Mouse (Mus musculus) E14TG2a.4 (cell line): ENCODE measurements around the gene Gba.

ENCODE experiments used
- CTCF ChIP-seq: conservative IDR thresholded peaks from 2 replicates; pipeline ENCODE4 v1.5.1; 2014; ENCODE audit warnings: low read length
- NANOG ChIP-seq: IDR thresholded peaks from 2 replicates; pipeline ENCODE4 v1.6.1; 2014; ENCODE audit warnings: borderline replicate concordance, low read length, mixed read lengths

- no peak for TF ChIP-seq CTCF
- TF ChIP-seq NANOG = no peak
Measured at GRCm38 (mm10) chr3:89163123-89163522, 39.6 kb upstream of the Gba start.
